Mouse (Mus musculus): Measurements from ENCODE around the gene Tmem132a. TPM values are rescaled to one million over a fixed set of nuclear protein-coding genes. Genes with fewer than 3 reads are reported as not detected.
A peak's percentile ranks its signal among the peaks of the same experiment; 100 is the strongest.

Tmem132a gene
- polyA plus RNA-seq, 1 experiment from 2014 or later: 82.1 TPM

GRCm38 (mm10) chr19:10829436-10830175 lies 40.1 kb downstream of the Tmem132a start, which contains the start of gene Cd6:
TSS of gene Cd6 (minus strand) at chr19:10830058.
- no peak within 1 kb of the TSS for H3K9ac ChIP-seq
- no peak within 1 kb of the TSS for H3K4me3 ChIP-seq (replicated peaks)
- H3K27ac ChIP-seq (replicated peaks): no peak within 1 kb of the TSS
- no peaks in the 10 kb centered on the region for H3K27me3 ChIP-seq
- no peaks in the 10 kb centered on the region for H3K9me3 ChIP-seq (replicated peaks)
- ATAC-seq (ENCODE audit: insufficient number of reproducible peaks, low FRiP score, low TSS enrichment, low read depth): no peak
- no peaks in the 10 kb centered on the region for H3K36me3 ChIP-seq
- H3K4me1 ChIP-seq: no peaks in the 10 kb centered on the region
- 92% methylated on average over 16 of the region's 16 CpGs for whole genome bisulfite sequencing
- no peak within 1 kb of the TSS for H3K4me2 ChIP-seq (replicated peaks)

- Histone ChIP-seq H3K9me3 (replicated peaks) (no peaks in the 10 kb centered on the region), H3K4me1 (no peaks in the 10 kb centered on the region), H3K36me3 (no peaks in the 10 kb centered on the region), H3K27ac (replicated peaks) (no peak overlapping the region), H3K27me3 (no peaks in the 10 kb centered on the region), H3K9ac (no peak overlapping the region), H3K4me3 (replicated peaks) (no peak overlapping the region), H3K4me2 (replicated peaks) (no peak overlapping the region)
- WGBS: 86% methylated on average over 5 of the region's 5 CpGs
- no peak for ATAC-seq (ENCODE audit: insufficient number of reproducible peaks, low FRiP score, low TSS enrichment, low read depth)
These were observed 41.4 kb downstream of the Tmem132a start for GRCm38 (mm10) chr19:10828321-10828720.

GRCm38 (mm10) chr19:10824061-10824460 lies 45.7 kb downstream of the Tmem132a start:
- no peak for ATAC-seq (ENCODE audit: insufficient number of reproducible peaks, low FRiP score, low TSS enrichment, low read depth)
- Histone ChIP-seq H3K27ac (replicated peaks) (no peak overlapping the region), H3K4me3 (replicated peaks) (no peak overlapping the region), H3K36me3 (no peaks in the 10 kb centered on the region), H3K27me3 (no peaks in the 10 kb centered on the region), H3K4me1 (no peaks in the 10 kb centered on the region), H3K9me3 (replicated peaks) (no peaks in the 10 kb centered on the region), H3K4me2 (replicated peaks) (no peak overlapping the region), H3K9ac (no peak overlapping the region)
- WGBS: 83% methylated on average over 7 of the region's 7 CpGs

GRCm38 (mm10) chr19:10822534-10822933 lies 47.2 kb downstream of the Tmem132a start:
- H3K36me3 ChIP-seq: no peaks in the 10 kb centered on the region

DNA sequence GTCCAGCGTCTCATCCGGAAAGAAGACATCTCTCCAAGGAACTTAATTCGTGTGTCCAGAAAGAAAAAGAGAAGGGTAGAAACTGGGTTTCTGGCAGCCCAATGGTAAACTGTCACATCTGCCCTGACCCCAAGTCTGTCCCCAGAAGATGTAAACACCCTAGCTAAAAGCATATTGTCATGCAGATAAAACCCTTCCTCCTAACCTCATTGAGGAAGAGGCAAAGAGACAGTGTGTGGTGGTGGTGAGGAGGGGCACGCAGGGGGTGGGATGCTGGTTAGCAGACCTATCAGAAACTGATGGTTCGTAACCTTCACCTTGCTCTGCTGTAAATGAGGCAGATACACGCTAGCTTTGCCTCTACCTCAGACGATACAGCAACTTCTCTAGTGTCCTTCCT lies 48.4 kb downstream of the Tmem132a start:
- Histone ChIP-seq H3K36me3 (no peaks in the 10 kb centered on the region), H3K27ac (replicated peaks) (no peak overlapping the region), H3K27me3 (no peaks in the 10 kb centered on the region), H3K4me2 (replicated peaks) (no peak overlapping the region), H3K9me3 (replicated peaks) (no peaks in the 10 kb centered on the region), H3K9ac (no peak overlapping the region), H3K4me1 (peaks cover 8% of the 10 kb centered on the region; the same call in 1 of the 2 replicates), H3K4me3 (replicated peaks) (no peak overlapping the region)
- no peak for ATAC-seq (ENCODE audit: insufficient number of reproducible peaks, low FRiP score, low TSS enrichment, low read depth)
- WGBS: 67% methylated on average over 7 of the region's 7 CpGs

More at GRCm38 (mm10) chr19:10822534-10822933, 47.2 kb downstream of the Tmem132a start:
- WGBS: 93% methylated on average over 4 of the region's 4 CpGs
- Histone ChIP-seq H3K9me3 (replicated peaks) (no peaks in the 10 kb centered on the region), H3K4me3 (replicated peaks) (no peak overlapping the region), H3K27me3 (no peaks in the 10 kb centered on the region), H3K27ac (replicated peaks) (no peak overlapping the region), H3K4me2 (replicated peaks) (no peak overlapping the region), H3K9ac (no peak overlapping the region), H3K4me1 (peaks cover 8% of the 10 kb centered on the region; the same call in 1 of the 2 replicates)
- no peak for ATAC-seq (ENCODE audit: insufficient number of reproducible peaks, low FRiP score, low TSS enrichment, low read depth)

DNA sequence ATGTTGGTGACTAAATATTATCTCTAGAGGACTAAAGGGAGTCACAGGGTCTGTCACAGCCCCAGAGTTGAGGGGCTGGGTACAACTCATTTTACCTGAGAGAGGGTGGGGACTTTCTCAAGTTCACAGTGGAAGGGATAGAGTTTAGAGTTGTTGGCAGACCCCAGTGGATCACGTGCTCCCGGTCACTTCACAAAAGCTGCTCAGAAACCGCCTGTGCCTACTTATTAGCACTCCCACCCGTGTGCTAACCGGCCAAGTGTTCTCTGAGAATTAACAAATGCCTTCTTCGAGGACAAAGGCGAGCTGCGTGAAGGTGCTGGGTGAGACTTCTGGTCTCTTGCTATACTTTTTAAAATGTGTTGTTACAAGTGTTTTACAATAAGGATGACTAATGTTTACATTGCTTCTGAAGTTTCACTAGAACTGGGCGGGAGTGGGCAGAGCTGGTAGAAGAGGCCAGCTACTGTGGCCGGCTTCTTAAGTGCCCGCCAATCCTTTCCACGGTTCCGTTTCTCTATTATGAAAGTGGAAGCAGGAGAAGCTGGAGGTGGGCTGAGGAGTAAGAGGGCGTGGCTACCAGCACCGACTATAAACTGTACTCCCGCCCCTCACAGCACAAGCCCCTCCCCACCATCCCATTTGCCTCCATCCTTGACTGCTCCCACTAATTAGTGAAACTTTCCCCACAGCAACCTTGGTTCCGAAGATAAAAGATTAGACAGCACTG lies 51.4 kb downstream of the Tmem132a start:
- H3K27me3 ChIP-seq: no peaks in the 10 kb centered on the region
- no peak overlapping the region for H3K27ac ChIP-seq (replicated peaks)
- peak overlapping the region; percentile 16; the same call in 1 of the 2 replicates for H3K4me3 ChIP-seq (replicated peaks)
- H3K4me1 ChIP-seq: peaks cover 8% of the 10 kb centered on the region; the same call in 1 of the 2 replicates
- H3K36me3 ChIP-seq: no peaks in the 10 kb centered on the region
- peak overlapping the region; percentile 39 for H3K4me2 ChIP-seq (replicated peaks)
- ATAC-seq (ENCODE audit: insufficient number of reproducible peaks, low FRiP score, low TSS enrichment, low read depth): peak; percentile 36; the same call in 1 of the 2 replicates
- no peaks in the 10 kb centered on the region for H3K9me3 ChIP-seq (replicated peaks)
- 40% methylated on average over 17 of the region's 17 CpGs for WGBS
- no peak overlapping the region for H3K9ac ChIP-seq

GRCm38 (mm10) chr19:10816462-10816861 lies 53.3 kb downstream of the Tmem132a start:
- H3K9me3 ChIP-seq (replicated peaks): no peaks in the 10 kb centered on the region
- H3K9ac ChIP-seq: no peak overlapping the region
- 60% methylated on average over 2 of the region's 2 CpGs for WGBS
- no peaks in the 10 kb centered on the region for H3K27me3 ChIP-seq
- peaks cover 8% of the 10 kb centered on the region; the same call in 1 of the 2 replicates for H3K4me1 ChIP-seq
- no peak overlapping the region for H3K4me3 ChIP-seq (replicated peaks)
- no peak overlapping the region for H3K4me2 ChIP-seq (replicated peaks)
- no peaks in the 10 kb centered on the region for H3K36me3 ChIP-seq
- ATAC-seq (ENCODE audit: insufficient number of reproducible peaks, low FRiP score, low TSS enrichment, low read depth): no peak
- H3K27ac ChIP-seq (replicated peaks): no peak overlapping the region

DNA sequence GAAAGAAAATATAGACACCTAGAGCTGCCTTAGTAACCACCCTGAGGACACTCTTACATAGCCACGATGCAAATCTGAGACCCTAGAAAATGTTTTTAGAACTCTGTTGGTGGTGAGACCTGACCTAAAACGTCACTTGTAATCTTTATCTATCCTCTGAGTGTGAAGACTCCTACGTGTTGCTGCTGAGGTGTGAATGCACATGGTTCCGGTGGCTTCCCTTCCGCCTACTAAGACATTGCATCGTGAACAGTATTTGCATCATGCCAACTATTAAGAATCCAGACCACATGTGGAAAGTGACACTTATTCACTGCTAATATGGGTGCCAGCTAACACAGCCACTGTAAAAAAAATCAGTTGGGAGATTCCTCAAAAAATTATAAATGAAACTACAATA lies 53.9 kb downstream of the Tmem132a start:
- Histone ChIP-seq H3K9ac (no peak overlapping the region), H3K27ac (replicated peaks) (no peak overlapping the region), H3K4me2 (replicated peaks) (no peak overlapping the region), H3K36me3 (no peaks in the 10 kb centered on the region), H3K4me1 (peaks cover 8% of the 10 kb centered on the region; the same call in 1 of the 2 replicates), H3K4me3 (replicated peaks) (no peak overlapping the region), H3K9me3 (replicated peaks) (no peaks in the 10 kb centered on the region), H3K27me3 (no peaks in the 10 kb centered on the region)
- WGBS: 82% methylated on average over 6 of the region's 6 CpGs
- ATAC-seq (ENCODE audit: insufficient number of reproducible peaks, low FRiP score, low TSS enrichment, low read depth): no peak

DNA sequence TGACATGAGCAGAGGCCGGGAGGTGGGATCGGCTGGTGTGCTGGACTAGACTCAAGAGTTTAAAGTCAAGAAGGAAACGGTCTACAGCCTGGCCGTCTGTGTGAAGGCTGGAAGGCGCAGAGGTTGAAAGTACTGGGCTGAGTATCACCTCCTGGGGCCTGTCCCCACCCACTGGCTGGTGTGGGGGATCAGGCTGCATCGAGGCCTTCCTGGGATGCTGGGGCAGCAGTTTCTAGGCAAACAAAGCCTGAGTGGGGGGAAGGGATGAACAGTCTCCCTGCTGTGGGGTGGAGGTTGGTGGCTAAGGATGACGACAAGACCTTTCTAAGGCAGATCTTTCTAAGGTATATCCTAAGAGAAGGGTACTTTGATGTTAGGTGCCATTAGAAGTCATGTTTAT lies 55.8 kb downstream of the Tmem132a start:
- Histone ChIP-seq H3K9ac (no peak overlapping the region), H3K27me3 (no peaks in the 10 kb centered on the region), H3K9me3 (replicated peaks) (no peaks in the 10 kb centered on the region), H3K4me2 (replicated peaks) (no peak overlapping the region), H3K4me3 (replicated peaks) (no peak overlapping the region), H3K27ac (replicated peaks) (no peak overlapping the region), H3K36me3 (no peaks in the 10 kb centered on the region), H3K4me1 (peaks cover 8% of the 10 kb centered on the region; the same call in 1 of the 2 replicates)
- ATAC-seq (ENCODE audit: insufficient number of reproducible peaks, low FRiP score, low TSS enrichment, low read depth): no peak
- 75% methylated on average over 7 of the region's 7 CpGs for WGBS

- Histone ChIP-seq H3K9me3 (replicated peaks) (no peaks in the 10 kb centered on the region), H3K36me3 (no peaks in the 10 kb centered on the region), H3K27me3 (no peaks in the 10 kb centered on the region), H3K9ac (no peak overlapping the region), H3K4me1 (0 out of 2 replicates have a peak, but pooled peaks cover under 1% of the 10 kb centered on the region), H3K4me3 (replicated peaks) (no peak overlapping the region), H3K4me2 (replicated peaks) (no peak overlapping the region), H3K27ac (replicated peaks) (no peak overlapping the region)
- 93% methylated on average over 5 of the region's 5 CpGs for WGBS
- ATAC-seq (ENCODE audit: insufficient number of reproducible peaks, low FRiP score, low TSS enrichment, low read depth): no peak
These were observed 56.7 kb downstream of the Tmem132a start for GRCm38 (mm10) chr19:10813039-10813438.

DNA sequence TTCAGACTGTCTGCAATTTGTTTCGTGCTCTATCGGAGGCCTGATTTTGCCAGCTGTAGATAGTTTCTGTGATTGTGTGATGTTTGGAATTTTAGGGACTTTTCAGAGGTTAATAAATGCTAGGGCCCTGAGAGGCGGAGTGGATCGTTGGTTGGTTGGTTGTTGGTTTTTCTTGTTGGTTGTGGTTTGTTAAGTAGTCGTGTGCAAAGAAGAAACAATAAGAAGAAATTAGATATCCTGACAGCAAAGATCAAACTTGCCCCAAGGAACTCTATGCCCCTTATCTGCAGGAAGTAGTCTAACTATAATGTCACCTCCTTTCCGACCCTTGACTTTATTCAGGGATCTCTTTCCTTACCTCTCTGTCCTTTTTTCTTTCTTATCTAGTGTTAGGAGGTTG lies 58.3 kb downstream of the Tmem132a start:
- Histone ChIP-seq H3K4me3 (replicated peaks) (no peak overlapping the region), H3K27ac (replicated peaks) (no peak overlapping the region), H3K4me1 (no peaks in the 10 kb centered on the region), H3K9me3 (replicated peaks) (no peaks in the 10 kb centered on the region), H3K36me3 (no peaks in the 10 kb centered on the region), H3K4me2 (replicated peaks) (no peak overlapping the region), H3K9ac (no peak overlapping the region), H3K27me3 (no peaks in the 10 kb centered on the region)
- ATAC-seq (ENCODE audit: insufficient number of reproducible peaks, low FRiP score, low TSS enrichment, low read depth): no peak
- WGBS: 56% methylated on average over 6 of the region's 6 CpGs

Data from embryonic facial prominence, embryonic 15.5 days (tissue).